Mouse (Mus musculus) erythroblast, adult 5-6 weeks (primary cell): ENCODE results near the gene Gm2115. TPM values are rescaled to one million over a fixed set of nuclear protein-coding genes. Genes with fewer than 3 reads are reported as not detected.

Experiments
- ATAC-seq: replicated peaks from 2 replicates; pipeline ENCODE4 v1.8.0; 2016; ENCODE audit warnings: moderate number of reproducible peaks, mild to moderate bottlenecking, moderate TSS enrichment, inconsistent platforms; ENCODE audit not compliant: poor library complexity, low FRiP score, severe bottlenecking
- total RNA-seq, 2 experiments: library from RNA; stranded (forward) in 1 of 2; stranded (reverse) in 1 of 2; fragments of 150-400 nt in 1 of 2; fragments of 200-764, 138-1000 nt in 1 of 2; gene quantifications; 2 replicates each; pipeline versions ENCODE4 v1.2.3 to v1.2.4; 2015 to 2017; ENCODE audit warnings: low replicate concordance in 2 of 2

Gm2115 gene
- total RNA-seq, 2 experiments from 2014 or later = 0.43 TPM; not detected in 1

DNA sequence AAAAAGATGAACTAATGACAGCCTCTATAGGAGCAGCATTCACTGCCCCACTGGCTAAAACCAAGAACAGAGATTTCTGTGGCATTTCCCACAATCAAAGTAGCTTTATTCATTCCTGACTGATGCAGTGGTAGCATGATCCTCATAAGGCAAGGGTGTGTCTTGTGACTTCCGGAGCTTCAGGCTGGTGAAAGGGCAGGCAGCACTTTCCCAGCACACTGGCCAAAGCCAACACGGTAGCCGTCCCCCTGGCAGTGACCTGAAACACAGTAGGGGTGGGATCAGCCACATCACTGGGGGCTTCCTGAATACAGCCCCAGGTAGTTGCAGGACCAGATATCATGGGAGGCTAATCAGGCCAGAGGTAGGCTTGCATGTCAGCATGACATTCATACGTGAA, 56.3 kb downstream of the Gm2115 start:
- no peak for ATAC-seq

DNA sequence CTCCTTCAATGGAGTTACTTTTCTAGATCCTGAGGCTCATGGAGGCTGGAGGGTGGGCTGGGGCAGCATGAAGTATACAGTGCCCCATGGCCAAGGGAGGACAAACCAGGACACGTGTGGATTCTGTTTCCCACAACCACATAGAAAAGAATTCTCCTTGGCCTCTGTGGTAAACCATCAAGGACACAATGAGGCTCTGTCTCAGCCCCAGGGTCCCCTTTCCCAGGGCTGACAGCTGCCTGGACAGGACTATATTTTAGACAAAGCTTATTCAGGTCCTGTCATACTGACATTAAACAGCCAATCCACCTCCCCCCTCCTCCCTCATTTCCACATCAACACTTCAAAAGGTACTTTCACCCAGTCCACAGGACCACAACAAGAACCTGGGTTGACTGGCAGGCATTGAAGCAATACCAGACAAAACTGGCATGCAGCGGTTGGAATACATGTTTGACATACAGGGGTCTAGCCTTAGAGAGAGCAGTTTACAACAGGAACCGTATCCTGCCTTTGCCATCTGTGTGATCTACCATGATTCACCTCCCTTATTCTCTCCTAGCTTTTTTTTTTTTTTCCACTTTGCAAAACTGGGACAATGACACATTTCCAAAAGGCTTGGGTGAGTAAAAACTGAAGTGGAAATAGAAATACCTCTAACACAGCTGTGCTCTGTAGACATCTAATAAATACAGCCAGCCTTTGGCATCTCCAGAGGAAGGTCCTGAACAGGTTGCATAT, 57.8 kb downstream of the Gm2115 start:
- ATAC-seq = no peak

DNA sequence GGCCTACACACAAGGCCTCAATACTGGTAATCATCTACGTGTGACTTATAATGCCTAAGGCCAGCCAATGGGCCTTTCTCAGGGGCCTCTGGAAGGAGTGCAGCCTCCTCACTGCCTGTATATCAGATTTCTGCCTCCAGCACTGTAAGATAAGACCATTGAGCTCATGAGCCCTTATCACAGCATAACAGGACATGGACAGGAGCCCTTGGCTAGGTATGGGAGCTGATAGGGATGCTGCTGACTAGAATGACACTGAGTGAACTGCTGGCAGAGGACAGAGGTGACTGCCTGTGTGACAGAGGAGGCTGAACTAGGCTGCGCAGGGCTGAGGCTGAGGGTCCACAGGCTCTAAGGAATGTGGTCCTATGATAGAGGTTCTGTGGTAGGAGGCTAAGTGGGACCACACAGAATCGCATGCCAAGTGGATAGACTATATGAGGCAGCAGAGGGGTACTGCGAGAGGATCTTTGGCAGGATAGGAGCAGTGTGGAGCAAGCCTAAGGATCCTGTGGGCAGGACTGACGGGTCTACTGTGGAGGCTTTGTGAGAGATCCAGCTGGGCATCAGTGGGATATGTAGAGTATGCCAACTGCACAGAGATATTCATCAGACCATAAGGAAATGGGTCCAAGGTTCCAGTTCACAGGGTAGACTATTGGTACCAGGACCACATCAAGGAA, 58.5 kb downstream of the Gm2115 start:
- peak; percentile 90 for ATAC-seq

DNA sequence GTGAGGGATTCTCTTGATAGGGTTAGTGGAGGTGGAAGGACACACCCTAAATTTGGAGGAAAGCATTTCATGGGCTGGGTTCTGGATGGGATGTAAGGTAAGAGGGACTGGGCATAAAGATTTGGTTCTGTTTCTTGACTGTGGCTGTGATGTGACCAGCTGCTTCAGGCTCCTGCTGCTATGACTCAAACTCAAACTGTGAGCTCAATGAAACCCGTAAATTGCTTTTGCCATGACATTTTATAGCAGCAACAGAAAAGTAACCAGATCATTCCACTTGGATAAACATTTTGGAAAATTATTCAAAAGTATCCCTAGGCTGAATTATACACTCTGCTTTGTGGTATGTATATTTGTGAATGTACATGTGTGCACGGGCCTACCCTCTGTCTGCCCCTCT, 61.9 kb downstream of the Gm2115 start:
- no peak for ATAC-seq

DNA sequence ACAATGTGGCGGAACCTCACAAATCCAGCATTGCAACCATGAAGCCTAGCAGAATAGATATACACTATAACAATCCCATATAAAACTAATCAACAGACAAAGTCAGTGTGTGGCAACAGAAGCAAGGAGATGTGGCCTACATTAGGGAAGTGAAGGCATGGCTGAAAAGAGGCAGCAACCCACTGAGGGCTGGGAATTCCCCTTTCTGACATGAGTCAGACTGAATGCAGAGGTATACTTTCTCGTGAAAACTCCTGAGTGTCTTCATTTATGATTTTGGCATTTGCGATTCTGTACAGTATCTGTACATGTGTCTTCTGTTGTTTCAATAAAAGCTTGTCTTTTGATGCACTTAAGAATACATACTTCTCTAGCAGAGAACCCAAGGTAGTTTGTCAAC, 62.6 kb downstream of the Gm2115 start:
- ATAC-seq = no peak

DNA sequence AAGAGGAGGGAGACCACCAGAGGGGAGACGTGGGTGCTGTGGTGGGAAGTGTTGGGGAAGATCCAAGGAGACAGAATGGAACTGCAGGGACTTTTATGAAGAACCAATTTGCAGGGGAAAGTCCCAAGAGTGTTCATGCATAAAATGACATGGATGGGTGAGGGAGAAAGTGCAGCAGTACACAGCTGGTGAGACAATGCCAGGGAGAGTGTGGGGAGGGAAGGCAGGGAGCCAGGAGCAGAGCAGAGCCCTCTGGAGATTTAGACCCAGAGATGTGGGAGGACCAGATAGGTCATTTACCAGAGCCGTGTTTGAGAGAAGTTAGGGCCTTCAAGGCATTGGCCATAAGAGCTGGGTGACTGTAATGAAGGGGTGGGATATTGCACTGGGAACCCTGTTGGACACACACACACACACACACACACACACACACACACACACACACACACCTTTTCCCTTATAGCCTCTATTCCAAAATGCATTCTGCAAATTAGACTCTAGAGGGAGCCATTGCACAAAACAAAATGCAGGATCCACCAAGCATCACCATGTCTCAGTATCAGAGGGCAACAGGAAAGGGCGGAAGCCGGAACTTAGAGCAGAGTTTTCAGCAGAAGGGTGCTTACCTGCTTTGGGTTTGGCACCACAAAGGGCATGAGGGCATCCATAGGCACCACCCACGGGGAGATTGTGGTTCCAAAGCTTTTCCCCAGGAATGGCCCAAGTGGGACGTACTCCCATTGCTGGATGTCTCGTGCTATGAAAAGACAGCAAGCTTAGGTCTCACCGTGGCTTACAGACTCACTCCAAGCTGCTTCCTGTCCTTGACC, 65.5 kb downstream of the Gm2115 start:
- ATAC-seq = peak; percentile 84

DNA sequence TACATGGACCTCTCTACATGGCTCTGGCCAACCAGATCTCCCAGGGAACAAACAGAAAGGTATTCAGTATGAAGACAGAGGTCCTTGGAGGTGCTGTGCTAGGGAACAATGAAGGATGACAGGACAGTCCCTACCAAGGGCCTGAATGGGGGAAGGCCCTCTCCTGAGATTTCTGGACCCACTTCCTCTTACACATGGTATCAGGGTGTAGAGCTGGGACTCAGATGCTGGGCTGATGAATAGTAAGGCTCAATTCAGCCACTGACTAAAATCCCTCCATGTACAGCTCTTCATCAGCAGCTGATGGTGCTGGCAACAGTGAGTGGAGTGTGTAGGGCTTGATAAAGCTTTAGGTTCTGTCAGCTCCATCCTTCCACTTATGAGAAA, 66.2 kb downstream of the Gm2115 start:
- peak; percentile 22 for ATAC-seq

DNA sequence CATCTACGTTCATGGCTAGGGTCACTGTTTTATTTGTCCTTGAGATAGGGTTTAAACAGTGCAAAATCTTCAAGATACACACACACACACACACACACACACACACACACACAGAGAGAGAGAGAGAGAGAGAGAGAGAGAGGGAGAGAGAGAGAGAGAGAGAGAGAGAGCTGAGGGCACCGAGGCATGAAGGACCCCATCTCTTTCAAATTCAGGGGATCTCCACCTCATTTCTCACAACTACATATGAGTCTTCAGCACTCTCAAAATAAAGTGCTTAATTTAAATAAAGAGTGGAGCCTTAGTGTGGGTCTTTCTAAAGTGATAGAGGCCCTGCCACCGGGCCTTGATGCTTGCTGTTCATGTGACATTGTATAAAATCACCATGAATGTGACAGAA, 67.2 kb downstream of the Gm2115 start:
- ATAC-seq = no peak

DNA sequence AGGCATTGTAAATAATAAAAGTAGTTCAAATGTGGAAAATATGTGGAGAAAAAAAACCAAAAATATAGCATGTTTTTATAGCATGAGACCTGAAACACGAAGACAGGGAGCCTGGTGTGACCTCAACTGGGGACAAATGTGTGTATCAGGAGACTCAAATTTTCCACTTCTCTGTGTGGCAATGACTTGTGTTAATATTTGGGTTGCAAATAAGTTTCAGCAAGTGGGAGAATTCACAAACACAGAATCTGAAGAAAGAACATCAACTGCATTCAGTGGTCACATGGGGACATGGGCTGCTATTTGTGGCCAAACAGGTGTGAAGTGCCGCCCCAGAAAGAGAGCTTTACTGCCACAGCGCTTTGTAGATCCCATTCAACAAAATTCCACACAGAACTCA, 67.9 kb downstream of the Gm2115 start:
- ATAC-seq = no peak

DNA sequence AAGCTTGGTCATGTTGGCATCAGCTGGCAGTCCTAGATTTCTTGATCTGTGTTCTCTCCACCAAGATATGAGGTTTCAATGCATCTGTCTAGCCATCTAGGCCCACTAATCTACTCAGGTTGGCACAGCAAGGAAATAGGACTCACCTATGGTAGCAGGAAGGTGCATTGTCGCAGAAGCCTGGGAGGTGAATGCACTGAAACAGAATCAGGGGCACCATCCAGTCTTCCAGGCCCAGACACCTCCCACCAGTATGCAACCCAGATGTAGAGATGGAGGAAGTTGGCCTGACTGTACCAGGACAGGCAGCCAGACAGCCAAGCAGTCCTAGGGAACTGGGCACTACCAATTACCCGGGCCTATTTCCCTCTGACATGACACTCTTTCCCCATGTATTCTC, 71.9 kb downstream of the Gm2115 start:
- ATAC-seq = no peak

DNA sequence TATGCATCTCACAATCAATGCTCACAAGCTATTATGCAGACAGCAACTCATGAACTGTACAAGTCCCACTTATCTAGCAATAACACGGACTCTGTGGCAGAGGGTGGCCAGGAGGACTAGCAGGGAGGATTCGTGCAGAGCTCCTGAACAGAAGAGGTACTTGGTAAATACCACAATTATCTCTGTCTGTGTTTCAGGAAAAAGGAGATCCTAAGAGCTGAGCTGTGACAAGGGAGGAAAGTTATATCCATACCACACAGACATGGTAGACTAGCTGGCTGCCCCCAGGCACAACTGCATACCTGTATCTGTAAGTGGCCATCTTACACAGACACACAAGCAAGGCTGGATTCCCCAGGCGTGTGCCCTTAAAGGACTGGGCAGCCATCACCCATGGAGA, 72.6 kb downstream of the Gm2115 start:
- no peak for ATAC-seq

DNA sequence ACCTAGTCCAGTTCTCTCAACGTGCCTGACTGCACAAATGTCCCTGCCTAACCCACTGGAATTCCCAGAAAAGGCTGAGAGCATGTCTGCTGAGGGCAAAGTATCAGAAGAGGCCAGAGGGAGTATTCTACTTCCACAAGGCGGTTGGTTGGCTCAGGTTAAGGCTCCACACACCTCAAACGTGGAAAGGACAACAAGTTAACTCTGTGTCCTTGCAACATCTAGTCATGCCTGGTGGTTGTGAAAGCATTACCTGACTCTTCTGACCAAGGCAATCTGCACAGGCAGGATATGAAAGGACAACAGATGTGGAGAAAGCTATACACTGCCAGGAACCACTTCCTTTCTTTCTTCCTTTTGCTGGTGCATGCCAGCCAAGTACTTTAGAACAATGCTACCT, 75.7 kb downstream of the Gm2115 start:
- ATAC-seq = no peak

DNA sequence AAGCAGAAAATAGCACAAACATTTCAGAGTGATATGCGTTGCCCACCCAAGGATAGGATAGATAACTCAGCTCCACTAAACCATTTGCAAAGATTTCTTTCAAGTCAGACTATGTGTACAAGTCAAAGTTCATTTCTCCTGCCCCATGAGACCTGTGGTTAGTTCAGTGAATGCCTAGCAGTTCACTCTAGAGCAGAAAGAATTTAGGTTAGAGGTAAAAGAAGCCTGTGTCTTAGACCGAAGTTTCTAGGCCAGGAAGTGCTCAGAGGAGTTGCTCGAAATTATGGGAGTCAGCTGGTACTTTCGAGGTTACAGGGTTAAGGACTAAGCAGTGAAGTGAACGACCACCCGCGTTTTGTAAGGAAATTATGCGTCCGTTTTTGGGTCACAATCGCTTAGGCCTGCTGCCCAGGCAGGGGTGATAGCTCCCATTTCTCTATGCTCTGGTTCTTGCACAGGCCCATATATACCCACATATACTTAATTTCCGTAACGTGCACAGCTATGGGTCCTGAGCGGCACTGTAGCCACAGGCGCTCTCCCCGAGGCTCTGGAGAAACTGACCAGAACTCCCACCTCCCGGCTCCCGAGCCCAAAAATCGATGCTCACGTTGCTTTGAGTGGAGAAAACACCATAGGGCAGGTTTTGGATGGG, 76.4 kb downstream of the Gm2115 start:
- ATAC-seq = no peak

DNA sequence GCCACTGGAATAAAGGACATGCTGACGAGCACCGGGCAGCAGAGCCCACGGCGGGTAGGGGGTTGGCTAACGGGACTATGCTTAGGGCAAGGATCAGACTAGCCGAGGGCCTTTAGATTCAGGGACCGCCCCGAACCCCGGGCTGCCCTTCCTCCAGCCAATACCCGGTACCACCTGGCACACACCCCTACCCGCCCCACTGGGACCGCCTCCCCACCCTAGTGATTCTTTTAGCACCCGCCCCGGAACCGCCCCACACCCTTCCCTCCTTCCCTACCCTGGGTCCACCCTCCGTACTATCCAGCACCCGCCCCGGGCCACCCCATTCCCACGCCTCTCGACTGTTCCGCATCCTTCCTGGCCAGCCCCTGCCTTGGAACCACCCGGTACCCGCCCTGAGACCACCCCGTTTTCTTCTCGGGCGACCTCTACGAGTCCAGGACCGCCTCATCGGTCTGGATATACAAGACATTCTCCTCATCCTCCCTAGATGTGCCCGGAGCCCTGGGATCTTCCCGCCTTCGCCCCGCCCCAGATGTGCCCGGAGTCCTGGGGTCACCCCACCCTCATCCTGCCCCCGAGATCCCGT, 77.0 kb downstream of the Gm2115 start:
- peak; percentile 92 for ATAC-seq

DNA sequence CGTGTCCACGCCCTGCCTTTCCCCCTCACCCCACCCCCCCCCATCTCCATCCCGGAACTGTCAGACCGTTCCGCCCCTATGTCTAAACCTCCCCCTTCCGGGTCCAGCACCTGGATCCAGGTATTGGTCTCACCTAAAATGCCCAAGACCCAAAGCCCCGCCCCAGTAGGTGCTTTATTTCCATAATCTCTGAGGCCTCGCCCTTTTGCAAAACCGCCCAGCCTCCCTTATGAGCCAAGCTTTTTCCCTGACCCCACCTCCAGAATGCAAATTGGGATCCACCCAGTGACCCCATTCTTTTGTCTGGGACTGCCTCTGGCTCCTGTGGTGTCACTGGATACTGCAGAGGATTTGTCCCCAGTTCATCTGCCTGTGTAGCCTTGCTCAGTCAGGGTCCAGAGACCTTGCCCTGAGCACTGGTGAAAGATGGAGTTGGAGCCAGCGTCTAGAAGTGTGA, 77.6 kb downstream of the Gm2115 start, which contains the start of gene Fah:
Gene Fah, minus strand, starts transcription at position 430 of the 457 bp plus-strand sequence.
- no peak for ATAC-seq

DNA sequence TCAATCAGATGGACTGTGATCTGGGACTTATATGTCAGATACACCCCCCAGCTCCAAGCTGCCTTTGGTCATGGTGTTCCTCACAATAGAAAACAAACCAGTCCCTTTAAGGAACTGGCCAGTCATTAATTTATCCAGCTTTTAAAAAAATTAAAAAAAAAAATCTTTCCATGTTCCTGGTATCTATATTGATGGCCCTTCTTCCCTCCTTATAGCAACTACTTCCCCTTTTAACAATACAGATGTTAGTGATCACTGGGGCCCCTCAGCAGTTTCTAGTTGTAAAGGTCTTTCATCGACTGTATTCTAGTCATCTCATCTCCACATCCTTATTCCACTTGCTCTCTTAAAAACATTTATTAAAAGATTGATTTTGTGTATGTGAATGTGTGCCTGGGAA, 82.9 kb downstream of the Gm2115 start:
- no peak for ATAC-seq

DNA sequence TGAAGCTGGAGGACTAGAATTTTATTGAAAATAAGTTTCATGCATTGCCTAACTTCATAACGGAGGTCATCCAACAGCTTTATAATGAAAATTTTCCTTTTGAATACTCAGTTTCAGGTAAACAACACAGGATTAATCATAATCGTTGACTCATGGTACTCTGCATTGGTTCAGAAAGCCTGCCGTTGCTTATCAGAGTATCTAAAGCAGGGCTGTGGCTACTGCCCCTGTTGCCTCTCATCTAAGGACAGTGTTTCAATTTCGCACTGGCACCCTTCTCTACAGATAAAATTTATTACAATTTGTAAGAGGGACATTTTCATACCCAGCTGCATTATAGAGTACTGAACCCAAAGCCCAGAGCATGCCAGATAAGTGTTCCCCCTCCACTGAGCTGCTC, 83.7 kb downstream of the Gm2115 start:
- no peak for ATAC-seq

DNA sequence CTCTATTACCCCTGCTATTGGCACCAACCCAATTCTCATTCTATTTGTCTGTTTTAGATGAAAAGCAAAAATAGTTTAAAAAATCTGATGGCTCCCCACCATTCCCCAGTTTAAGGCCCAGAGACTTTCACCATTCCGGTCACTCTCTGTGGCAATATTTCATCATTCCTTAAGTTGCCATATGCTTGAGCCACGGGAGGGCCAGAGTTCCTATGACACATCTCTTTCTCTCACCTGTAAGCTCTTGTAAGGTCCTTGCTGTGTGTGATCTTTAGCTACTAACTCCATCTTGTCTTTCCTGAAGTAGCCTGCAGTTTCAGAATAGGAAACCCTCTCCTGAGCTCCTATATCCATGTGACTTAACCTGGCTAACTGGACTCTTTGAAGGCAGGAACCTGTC, 90.2 kb downstream of the Gm2115 start:
- no peak for ATAC-seq

DNA sequence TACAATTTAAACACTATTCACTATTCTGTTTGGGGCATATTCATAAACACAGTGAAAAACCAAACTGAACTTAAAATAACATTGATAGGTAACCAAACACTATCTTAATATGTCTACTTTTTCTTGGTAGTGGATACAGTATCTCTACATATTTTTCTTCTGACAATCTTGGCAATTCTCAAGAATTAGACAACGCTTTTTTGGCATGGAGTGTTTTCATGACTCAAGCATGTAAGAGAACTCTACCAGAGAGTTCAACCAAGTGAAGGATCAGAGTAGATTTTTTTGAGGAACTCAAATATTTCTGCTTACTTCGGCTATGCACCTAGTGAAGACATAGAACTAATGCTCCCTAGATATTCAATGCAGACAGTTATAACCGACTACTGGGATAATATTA, 92.2 kb downstream of the Gm2115 start:
- ATAC-seq = no peak

DNA sequence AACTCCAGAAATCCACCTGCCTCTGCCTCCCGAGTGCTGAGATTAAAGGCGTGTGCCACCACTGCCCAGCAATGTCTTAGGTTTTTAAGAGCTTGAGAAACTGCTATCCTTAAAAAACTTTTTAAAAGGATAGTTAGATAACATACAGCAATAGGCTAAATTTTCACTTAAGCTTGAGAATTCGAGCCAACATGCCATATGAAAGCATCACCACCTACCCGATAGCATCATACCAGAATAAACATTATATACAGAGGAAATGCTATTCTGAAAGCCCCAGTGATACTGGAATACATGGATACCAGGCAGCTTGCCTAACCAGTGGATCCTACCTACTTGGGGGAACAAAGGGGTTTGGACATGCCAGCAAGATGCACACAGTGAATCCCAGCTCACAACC, 95.0 kb downstream of the Gm2115 start:
- no peak for ATAC-seq
